ENCODE assay signal across 9 mouse cellular contexts in the genomic region with DNA sequence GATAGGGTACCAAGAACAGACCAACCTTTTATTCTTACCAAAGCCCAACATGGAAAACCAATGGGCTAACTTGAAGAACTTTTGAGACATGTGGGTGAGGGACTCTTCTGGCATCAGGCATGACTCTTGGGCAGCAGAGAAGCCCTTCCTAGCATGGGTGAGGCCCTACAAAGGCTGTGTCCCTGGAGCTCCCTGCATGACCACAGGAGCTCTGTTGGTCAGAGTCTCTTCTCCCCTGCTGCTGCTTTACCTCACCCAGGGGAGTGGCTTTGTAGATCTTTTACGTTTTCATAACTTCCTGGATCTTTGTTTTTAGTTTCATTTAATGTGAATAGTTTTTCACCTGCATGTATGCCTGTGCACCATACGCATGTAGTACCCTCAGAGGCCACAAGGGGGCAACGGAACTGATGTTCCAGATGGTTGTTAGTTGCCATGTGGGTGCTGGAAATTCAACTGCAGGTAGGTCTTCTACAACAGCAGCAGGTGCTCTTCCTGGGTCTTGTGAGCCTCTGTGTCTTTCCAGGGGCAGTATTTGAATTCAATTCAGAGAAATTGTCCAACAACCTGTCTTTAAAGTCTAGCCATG.
A peak's percentile ranks its signal among the peaks of the same experiment; 100 is the strongest.
DNase-seq lines count a peak whose midpoint lies in the region; ATAC-seq and TF ChIP-seq lines count a peak whose summit lies in the region.
"Had no signal": no experiment of that assay in that cellular context is flagged by ENCODE, and none has a peak within 500 bp of the region (broad histone marks: within the 10 kb centered on the region; RNA-seq: fewer than 3 reads in every experiment).

No protein-coding gene starts in this region.

- intact Hi-C loops in left cerebral cortex, postnatal 4 days (cut with DNase I), result no loop called here

- H3K36me3 ChIP-seq in intestine, embryonic 14.5 days (ENCODE audit: control insufficient read depth, insufficient read depth, low read length), result peaks cover 100% of the 10 kb centered on the region
- peaks cover 2% of the 10 kb centered on the region for H3K36me3 ChIP-seq in testis, adult 2 months (ENCODE audit: control insufficient read depth, insufficient read depth, low read length)

- no peak for ATAC-seq in intestine, embryonic 14.5 days (replicated peaks; ENCODE audit: low FRiP score, low TSS enrichment, low read depth)

- no peak overlapping the region for H3K4me3 ChIP-seq in intestine, embryonic 14.5 days (ENCODE audit: low read depth, low read length)
- no peak overlapping the region for H3K4me3 ChIP-seq in testis, adult 2 months (ENCODE audit: control insufficient read depth, low read depth, low read length)
- H3K4me3 ChIP-seq: heart, embryonic 15.5 days; neural tube, embryonic 13.5 days had no signal

- peak; percentile 55 for DNase-seq in left cerebral cortex, postnatal 4 days
- DNase-seq in left cerebral cortex, adult 11 months (ENCODE audit: low spot score), result no peak
- DNase-seq in NIH3T3 (ENCODE audit: low read depth), result peak; percentile 72
- DNase-seq in c-Kit-negative CD71-positive TER-119-positive erythroid progenitor cells, embryonic 14.5 days (ENCODE audit: low read depth, low spot score), result peak; percentile 50
- peak; percentile 88 for DNase-seq in intestine, embryonic 14.5 days (ENCODE audit: low spot score)
- DNase-seq in lung, postnatal 25 days (ENCODE audit: low spot score), result peak; percentile 41

- no peaks in the 10 kb centered on the region for H3K27me3 ChIP-seq in intestine, embryonic 14.5 days (replicated peaks; ENCODE audit: control insufficient read depth, insufficient read depth, low read length)
- H3K27me3 ChIP-seq in testis, adult 2 months (ENCODE audit: control insufficient read depth, insufficient read depth, low read length), result no peaks in the 10 kb centered on the region
- H3K27me3 ChIP-seq: heart, embryonic 15.5 days; neural tube, embryonic 13.5 days had no signal

- TF ChIP-seq POLR2A in testis, adult 2 months (IDR thresholded peaks at IDR 0.05; ENCODE audit: control insufficient read depth, low read depth, low read length), result no peak

- H3K9me3 ChIP-seq in intestine, embryonic 14.5 days (ENCODE audit: control insufficient read depth, low read length), result no peaks in the 10 kb centered on the region
- H3K9me3 ChIP-seq: heart, embryonic 15.5 days; neural tube, embryonic 13.5 days had no signal

- no peak overlapping the region for H3K9ac ChIP-seq in intestine, embryonic 14.5 days (ENCODE audit: low read length)
- H3K9ac ChIP-seq: heart, embryonic 15.5 days; neural tube, embryonic 13.5 days had no signal

- peak; percentile 67; the same call in 1 of the 2 replicates for TF ChIP-seq CTCF in testis, adult 2 months (IDR thresholded peaks at IDR 0.05; ENCODE audit: control insufficient read depth, insufficient read depth, insufficient replicate concordance, low read depth, low read length)

- WGBS in intestine, embryonic 14.5 days, result 69% methylated on average over 3 of the region's 3 CpGs

- H3K27ac ChIP-seq in intestine, embryonic 14.5 days (ENCODE audit: low read depth), result no peak overlapping the region
- no peak overlapping the region for H3K27ac ChIP-seq in testis, adult 2 months (ENCODE audit: control insufficient read depth, insufficient read depth, low read depth, low read length)
- H3K27ac ChIP-seq: heart, embryonic 15.5 days; neural tube, embryonic 13.5 days had no signal

- no peak overlapping the region for H3K4me2 ChIP-seq in intestine, embryonic 14.5 days (ENCODE audit: low read length)
- H3K4me2 ChIP-seq: heart, embryonic 15.5 days; neural tube, embryonic 13.5 days had no signal

- H3K4me1 ChIP-seq in intestine, embryonic 14.5 days (replicated peaks; ENCODE audit: control insufficient read depth, insufficient read depth, low read length), result no peaks in the 10 kb centered on the region
- H3K4me1 ChIP-seq in testis, adult 2 months (ENCODE audit: control insufficient read depth, insufficient read depth, low read length), result no peaks in the 10 kb centered on the region
- H3K4me1 ChIP-seq: heart, embryonic 15.5 days; neural tube, embryonic 13.5 days had no signal
